Mouse (Mus musculus) G1E-ER4 (cell line): ENCODE results near the gene Dscam. TPM values are rescaled to one million over a fixed set of nuclear protein-coding genes. Genes with fewer than 3 reads are reported as not detected.

Experiments
- GATA1 ChIP-seq: IDR thresholded peaks from one replicate; pipeline ENCODE4 v1.8.0; 2012; ENCODE audit warnings: low read length, inconsistent platforms
- polyA plus RNA-seq: library from polyadenylated mRNA; stranded (reverse); fragments of >175 nt; gene quantifications from 2 replicates; pipeline ENCODE4 v1.2.3, GENCODE M21; 2012

The Dscam gene
- polyA plus RNA-seq, 1 experiment = not detected

DNA sequence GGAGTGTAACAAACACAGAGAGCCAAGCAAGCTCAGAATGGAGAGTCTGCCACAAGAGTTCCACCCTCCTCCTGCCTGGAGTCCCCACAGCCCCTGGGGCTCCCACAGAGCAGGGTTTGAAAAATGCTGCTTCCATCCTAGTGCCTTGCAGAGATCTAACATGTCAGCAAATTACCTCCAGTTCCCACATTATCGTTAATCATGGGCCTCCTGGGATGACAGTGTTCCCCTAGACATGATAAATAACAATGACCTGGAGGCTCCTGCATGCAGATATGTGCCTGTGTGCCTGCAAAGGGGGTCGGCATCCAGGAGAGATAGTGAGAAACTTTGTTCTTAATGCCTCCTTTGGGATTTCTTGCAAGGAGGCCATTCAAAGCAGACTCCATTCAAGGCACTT, 266.2 kb downstream of the Dscam start:
- no peak for TF ChIP-seq GATA1

DNA sequence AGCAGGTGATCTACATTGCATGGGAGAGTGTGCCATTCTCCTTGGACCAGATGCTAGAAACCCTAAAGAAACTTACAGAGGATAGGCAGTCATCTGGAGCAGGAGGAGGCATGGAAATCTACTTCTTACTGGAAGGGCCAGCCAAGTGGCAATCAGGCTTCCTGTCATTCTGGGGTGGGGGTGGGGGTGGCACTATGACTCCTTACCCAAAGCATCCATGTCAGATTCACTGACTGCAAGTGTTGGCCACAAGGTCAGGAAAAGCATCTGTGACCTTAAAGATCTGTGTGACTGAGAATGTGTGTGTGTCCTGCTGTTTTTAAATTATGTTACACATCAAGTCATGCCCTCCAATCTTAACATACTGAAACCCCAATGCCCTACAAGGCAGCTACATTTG, 268.0 kb downstream of the Dscam start:
- no peak for TF ChIP-seq GATA1

DNA sequence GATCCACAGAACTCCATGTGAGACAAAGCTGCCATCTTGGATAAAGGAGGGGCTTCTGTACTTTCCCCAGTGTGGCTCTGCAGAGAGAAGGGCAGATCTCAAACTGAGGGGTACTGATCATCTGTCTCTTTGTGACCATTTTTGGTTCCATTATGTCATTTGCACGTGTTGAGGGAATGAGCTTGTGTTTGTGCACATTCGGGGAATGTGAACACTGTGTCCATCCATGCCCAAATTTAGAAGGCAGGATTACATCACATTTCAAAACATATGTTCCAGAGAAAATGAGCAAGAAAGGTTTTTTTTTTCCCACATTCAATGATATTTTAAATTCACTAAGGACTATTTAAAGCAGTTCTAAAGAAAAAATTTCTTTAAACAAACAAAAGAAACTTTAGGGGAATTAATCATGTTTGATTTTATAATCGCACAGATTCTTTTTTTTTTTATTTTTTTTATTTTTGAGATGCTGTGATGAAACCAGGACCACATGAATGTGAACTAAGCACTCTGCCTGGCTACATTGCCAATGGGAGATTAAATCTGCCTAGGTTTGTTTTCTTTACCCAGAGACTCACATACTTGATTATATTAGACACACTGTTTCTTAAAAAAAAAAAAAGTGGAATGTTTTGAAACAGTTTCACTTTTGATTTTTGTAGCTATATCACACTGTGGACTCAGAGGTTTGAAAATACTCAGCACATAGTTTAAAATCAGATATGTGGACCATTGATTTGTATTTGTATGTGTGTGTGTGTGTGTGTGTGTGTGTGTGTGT, 269.1 kb downstream of the Dscam start:
- no peak for TF ChIP-seq GATA1

DNA sequence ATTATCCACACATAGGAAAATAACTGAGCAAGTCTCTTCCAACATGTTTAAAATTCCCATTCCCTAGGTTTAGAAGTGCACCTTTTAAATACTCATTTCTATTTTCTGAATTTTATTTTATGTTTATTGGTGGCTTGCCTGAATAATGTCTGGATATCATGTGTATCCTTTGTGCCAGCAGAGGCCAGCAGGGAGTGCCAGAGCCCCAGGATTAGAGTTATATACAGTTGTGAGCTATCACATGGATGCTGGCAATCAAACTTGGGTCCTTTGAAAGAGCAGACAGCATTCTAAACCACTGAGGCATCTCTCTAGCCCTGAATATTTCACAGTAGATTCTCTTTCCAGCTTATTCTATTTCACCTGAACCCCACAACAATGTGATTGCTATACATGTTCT, 271.2 kb downstream of the Dscam start:
- TF ChIP-seq GATA1 = no peak

DNA sequence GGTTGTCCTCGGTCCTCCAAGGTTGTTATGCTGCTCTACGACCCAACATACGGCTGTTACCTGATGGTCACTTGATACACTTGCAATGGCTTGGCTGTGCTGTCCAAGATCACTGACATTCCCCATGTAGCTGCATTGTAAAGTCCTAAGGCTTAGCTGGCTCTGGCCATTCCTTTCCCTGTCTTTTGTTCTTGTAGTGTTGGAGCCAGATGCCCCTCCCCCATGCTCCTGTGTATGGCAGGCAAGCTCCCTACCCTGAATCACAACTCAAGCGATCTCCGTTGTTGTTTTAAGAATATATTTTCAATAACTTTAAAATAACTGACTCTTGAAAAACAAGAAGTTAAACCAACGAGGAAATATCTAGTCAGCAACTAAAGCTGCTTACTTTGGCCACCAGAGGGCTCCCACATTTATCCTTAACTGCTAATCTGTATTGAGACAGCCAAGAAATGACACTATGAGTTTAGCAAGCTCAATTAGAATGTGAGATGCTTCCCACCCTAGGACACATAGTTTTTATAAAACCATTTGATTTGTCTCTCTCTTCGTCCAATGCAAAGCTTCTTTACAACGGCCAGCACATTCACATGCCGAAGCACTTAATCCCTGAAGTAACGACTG, 273.9 kb downstream of the Dscam start:
- no peak for TF ChIP-seq GATA1

DNA sequence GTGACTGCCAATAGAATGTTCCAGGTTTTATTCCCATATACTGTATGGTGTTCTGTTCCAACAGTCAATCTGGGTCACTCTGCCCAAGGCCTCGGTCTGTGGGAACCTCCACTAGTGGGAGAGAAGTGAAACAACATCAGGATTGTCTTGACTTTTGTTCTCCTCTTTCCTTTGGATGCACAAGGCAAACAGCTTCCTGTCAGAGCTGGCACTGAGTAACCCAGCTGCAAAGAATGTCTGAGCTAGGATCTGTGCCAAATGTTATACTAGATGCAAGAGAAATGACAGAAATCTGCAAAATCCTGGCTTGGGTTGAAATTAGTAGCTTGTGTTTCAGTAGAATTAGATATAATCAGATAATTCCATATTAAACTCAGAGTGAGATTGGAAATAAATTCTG, 282.5 kb downstream of the Dscam start:
- TF ChIP-seq GATA1 = no peak

DNA sequence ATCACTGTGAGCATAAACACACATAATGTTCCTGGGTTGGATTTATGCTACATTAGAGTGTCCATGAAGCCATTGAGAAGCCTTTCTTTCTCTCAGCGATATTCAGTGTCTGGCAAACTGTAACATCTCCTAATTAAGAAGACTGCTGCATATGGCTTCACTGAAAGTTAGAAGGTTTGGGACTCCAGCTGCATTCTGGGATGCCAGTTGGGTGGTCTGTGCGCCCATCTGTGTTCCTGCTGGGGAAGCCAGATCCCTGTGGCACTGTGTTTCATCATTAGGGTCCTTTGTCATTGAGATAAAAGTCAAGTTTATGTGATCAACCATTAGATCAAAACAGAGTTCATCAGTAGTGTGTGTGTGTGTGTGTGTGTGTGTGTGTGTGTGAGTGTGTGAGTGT, 284.7 kb downstream of the Dscam start:
- no peak for TF ChIP-seq GATA1

DNA sequence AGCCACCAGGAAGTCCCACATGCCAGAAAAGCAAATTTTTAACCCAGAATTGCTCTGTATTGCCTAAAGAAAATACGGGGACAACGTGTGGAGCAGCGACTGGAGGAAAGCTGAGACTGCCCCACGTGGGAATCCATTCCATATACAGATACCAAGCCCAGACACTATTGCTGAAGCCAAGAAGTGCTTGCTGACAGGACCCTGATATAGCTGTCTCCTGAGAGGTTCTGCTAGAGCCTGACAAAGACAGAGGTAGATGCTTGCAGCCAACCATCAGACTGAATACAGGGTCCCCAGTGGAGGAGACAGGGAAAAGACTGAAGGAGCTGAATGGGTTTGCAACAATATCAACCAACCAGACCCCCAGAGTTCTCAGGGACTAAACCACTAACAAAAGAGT, 293.3 kb downstream of the Dscam start:
- TF ChIP-seq GATA1 = no peak

DNA sequence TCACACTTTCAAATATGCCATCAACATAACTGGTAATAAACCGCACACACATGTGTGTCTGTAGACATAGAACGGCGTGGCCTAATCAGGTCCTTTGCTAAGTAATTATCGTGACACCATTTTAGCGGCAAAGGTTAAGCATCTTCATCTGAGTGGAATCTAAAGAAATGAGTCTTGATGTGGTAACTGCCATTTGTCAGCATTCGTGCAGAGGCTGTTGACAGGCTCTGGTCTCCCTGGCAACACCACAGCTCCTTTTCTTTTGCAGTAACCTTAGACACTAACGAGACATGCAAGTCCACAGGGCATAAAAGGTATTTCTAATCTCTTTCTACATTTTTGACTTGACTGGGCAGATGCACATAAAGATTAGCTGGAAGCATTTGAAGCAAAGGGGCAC, 297.8 kb downstream of the Dscam start:
- no peak for TF ChIP-seq GATA1

DNA sequence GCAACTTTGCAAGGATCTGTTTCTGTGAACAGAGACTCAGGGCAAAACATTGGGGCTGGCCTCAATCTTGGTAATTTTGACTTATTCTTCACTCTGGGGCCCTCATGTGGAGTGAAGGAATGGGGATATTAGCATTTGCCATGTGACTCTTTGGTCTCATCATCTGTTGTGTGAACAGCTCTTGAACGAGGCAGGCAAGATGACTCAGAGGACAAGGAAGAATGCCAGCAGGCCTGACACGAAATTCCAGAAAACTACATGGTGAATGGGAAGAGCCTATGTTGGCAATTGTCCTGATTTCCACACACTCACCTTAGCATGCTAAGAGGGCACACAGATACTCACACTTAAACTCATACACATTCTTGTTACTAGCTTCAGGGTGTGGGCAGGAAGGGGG, 313.0 kb downstream of the Dscam start:
- no peak for TF ChIP-seq GATA1

DNA sequence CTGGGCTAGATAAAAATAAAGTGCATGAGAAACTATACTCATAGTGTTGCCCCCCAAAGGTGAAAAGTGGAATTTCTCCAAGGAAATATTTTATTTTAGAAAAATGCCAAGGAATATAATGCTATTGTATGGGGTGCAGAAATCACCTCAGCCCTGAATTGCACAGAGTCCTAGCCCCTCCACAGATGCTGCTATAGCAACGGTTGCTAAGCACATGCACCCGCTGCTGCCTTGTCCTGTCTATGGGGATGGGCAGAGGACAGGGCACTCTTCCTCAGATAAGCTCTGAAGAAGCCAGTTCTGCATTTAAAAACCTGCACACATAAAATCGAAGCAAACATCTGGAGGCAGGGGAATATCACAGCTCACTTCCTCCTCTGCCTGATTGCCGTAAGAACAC, 315.5 kb downstream of the Dscam start:
- no peak for TF ChIP-seq GATA1

DNA sequence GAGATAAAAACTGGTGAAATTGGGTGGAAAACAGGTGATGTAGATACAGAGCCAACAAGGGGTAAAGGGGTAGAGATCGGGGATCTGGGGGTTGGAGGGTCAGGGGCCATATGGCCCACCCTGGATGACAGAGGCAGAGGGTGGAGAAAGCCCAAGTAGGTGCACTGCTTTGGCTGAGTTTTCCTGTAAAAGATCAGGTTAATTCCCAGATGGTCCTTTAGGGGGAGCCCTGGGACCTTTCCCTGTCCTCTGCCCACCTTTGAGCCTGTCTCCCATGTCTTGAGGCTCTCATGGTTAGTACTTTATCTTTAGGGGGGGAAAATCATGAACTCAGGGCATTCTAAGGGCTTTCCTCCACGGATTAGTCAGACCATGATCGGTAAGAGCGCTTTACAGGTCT, 318.2 kb downstream of the Dscam start:
- TF ChIP-seq GATA1 = no peak

DNA sequence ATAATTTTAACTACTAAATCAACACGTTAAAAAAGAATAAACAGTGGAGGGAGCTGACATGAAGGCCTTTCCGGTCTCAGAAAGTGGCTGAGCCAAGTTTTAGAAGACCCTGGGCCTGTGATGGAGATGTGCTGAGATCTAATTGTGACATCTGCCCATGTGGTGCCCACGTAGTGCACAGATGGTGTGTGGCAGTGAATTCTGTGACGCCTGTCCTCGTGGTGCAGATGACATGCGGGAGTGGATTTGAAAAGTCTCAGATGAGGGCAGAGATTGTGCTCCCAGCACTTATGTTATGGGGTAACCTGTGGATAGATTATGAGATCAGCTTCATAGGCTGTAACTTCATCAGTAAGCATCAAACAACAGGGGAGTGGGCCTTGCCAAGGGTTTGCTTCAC, 321.6 kb downstream of the Dscam start:
- TF ChIP-seq GATA1 = no peak

DNA sequence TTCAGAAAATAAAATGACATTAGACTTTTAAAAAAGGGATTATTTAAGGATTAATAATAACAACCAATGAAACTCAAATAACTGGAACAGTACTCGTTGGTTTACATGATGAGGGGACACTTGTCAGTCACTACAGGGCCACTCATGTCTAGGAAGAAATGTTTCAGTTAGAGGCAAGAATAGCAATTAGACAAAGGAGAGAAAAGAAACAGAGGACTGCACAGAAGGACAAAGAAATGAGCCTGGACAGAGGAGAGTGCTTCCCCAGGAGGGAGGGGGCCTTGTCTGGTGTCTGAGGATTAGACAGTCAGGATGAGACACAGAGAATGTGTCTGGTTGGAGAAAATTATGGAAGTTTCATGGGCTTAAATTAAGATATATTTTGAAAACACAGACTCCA, 324.0 kb downstream of the Dscam start:
- TF ChIP-seq GATA1 = no peak

DNA sequence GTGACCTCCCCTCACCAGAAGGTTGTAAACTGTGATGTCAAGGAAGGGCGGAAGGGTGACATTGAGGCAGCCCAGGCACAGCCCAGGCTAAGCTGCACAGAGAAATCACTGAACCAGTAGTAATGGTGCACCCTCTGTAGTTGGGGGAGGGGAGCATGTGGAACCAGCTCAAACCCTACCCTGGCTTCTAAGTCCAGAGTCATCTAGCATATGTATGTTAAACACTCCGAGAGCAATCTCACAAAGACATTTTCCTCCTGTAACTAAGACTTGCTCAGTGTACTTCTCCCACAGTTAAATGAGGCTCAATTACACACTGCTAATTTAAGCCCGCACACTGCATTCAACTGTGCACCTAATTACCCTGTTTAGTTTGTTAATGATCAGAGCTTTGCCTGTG, 324.4 kb downstream of the Dscam start:
- no peak for TF ChIP-seq GATA1

DNA sequence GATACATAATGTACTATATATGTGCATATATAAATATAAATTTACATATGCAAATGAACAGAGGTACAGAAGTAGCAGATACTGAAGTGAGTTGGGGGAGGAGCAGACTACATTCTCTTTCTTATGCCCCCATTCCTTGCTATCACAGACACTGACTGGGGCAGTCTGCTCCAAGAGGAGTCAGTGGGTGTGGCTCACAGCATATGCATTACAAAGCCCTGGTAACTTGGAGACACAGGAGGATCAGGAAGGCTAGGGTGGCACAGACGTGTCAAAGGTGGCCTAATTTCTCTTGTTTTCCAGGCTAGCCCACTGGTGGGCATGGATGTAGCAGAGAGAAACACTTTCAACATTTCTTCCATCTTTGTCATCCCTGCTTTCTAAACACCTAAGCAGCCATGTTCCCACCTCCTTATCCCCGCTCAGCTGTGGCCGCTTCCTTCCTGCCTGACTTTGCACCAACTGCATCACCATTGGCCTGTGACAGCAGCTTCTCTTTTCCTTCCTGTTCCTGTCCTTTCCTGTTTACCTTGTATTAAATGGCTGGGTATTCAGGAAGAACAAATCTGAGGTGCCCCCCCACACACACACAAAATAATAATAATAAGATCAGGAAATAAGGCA, 325.0 kb downstream of the Dscam start:
- no peak for TF ChIP-seq GATA1
